Mouse (Mus musculus): ENCODE data around the gene Iqschfp.

The Iqschfp gene

GRCm38 (mm10) chr3:68421849-68422248 lies 529.8 kb downstream of the Iqschfp start:
- in situ Hi-C loops (cut with MseI, MboI), result no loop called here

DNA sequence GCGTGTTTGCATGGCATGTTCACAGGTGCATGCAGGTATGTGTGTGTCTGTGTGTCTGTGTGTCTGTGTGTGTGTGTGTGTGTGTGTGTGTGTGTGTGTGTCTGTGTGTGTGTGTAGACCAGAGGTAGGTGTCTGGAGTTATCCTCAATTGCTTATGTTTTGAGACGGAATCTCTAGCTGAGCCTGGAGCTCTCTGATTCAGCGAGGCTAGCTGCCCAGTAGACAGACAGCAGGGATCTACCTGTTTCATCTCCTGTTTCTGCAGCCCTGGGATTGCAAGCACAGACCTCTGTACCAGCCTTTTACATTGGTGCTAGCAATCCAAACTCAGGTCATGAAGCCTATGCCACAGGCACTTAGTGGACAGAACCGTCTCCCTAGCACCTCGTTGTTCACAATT lies 536.0 kb downstream of the Iqschfp start:
- in situ Hi-C loops (cut with MseI, MboI), result no loop called here

- in situ Hi-C loops (cut with MseI, MboI), result no loop called here
Measured at GRCm38 (mm10) chr3:68434435-68434834, 542.4 kb downstream of the Iqschfp start.

DNA sequence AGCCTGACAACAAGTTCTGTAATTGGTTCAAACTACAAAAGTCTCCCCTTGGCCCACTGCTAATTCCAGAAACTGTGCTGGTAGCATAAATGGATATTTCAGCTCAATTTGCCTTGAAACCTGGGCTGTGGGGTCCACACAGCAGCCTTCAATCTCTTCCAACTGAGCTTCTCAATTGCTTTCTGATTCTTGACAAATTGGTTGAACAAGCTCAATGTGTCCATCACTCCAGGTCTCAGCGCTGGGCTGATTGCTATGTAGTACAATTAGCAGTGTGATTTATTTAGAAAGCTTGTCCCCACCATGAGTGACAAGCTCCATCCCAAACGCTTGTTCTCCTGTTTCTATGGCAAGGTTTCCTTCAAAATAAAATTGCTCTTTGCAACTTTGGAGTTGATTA lies 542.9 kb downstream of the Iqschfp start:
- in situ Hi-C loops (cut with MseI, MboI), result no loop called here

GRCm38 (mm10) chr3:68448480-68448879 lies 556.4 kb downstream of the Iqschfp start:
- in situ Hi-C loops (cut with MseI, MboI), result no loop called here

GRCm38 (mm10) chr3:68451634-68452033 lies 559.6 kb downstream of the Iqschfp start:
- in situ Hi-C loops (cut with MseI, MboI), result no loop called here

- in situ Hi-C loops (cut with MseI, MboI), result no loop called here
Measured at GRCm38 (mm10) chr3:68453266-68453665, 561.2 kb downstream of the Iqschfp start.

DNA sequence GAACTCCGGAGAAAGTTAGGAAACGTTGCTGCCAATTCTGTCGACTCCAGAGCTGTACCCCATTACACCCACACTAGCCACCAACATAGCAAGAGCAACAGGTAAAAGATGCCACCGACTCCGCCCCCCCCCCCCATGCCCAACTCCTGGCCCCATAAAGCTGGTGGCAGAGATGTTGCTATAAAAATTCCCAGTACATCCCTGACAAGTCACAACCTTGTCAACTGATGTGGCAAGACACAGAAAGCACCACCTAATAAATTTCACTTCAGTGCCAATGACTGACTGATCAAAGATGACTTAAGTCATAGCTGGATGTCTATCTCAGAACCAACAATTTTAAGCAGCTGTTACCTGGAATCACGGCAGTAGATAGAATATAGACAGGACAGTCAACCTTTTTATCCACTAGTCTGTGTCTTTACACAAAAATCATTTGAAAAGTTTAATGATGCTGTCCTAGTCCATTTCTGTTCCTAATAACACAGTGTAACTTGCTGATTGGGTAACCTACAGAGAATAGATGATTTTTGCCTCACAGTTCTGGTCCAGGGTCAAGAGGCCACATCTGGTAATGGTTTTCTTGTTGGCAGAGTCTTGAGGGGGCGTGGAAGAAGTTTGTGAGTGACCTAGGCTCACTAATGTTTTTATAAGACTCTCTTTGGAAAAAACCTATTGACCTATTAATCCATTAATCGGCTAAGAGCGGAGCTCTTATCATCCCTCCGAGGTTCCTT lies 561.9 kb downstream of the Iqschfp start:
- in situ Hi-C loops (cut with MseI, MboI), result no loop called here

DNA sequence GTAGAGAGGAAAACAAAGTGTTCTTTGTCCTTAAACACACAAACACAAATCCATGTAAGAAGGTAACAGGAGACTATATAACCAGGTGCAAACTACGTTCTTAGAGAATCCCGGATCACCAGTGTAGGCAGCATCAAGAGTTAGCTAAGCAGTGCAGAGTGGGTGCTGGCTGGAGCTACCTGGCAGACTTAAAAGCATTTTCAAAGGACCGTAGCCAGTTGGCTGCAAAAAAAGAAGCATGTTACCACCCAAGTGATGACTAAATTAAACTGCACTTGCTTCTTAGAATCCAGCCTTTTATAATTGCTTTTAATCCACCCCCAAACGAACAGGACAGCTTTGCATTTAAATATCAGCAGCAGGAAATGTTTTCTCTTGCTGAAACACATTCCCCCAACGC lies 574.6 kb downstream of the Iqschfp start:
- in situ Hi-C loops (cut with MseI, MboI), result no loop called here

- in situ Hi-C loops (cut with MseI, MboI), result no loop called here
Measured at GRCm38 (mm10) chr3:68467941-68468687, 576.1 kb downstream of the Iqschfp start.

GRCm38 (mm10) chr3:68469643-68470042 lies 577.6 kb downstream of the Iqschfp start:
- in situ Hi-C loops (cut with MseI, MboI), result no loop called here

DNA sequence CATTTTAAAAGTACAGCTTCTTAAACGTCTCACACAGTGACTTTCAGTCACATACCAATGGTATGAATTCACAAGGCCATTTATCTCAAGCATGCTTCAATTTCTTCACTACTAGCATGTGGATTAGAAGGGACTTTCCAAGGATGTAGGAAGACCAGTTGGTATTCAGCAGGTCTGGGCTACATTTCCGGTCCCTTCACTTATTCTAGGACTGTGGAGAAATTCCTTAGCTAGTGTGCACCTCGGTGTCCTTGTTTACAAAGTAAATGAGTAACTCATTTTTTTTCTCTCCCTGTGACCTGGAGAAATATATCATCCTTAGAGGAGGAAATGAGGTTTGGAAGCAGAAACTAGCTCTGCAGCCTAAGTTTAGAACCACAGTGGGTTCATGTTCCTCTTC lies 578.0 kb downstream of the Iqschfp start:
- in situ Hi-C loops (cut with MseI, MboI), result no loop called here

DNA sequence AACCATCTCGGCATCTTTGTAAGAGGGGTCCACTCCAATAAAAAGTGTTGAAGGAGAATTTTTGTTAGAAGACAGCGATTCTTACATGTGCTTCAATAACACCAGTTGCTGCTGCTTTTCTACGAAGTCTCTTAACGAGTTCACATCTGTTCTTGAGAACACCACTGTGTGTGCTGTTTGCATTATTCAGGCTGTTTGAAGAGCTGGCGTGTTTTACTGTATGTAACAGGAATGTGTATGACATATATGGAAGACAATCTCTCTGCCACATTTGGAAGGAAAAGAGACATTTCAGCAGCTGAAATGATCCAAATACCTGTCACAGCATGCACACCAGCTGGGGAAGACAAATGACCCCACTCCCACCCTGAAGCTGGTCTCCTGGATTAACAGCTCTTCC lies 578.6 kb downstream of the Iqschfp start:
- in situ Hi-C loops (cut with MseI, MboI), result no loop called here

GRCm38 (mm10) chr3:68476336-68476735 lies 584.3 kb downstream of the Iqschfp start:
- in situ Hi-C loops (cut with MseI, MboI), result no loop called here

GRCm38 (mm10) chr3:68477478-68477877 lies 585.4 kb downstream of the Iqschfp start:
- in situ Hi-C loops (cut with MseI, MboI), result no loop called here

DNA sequence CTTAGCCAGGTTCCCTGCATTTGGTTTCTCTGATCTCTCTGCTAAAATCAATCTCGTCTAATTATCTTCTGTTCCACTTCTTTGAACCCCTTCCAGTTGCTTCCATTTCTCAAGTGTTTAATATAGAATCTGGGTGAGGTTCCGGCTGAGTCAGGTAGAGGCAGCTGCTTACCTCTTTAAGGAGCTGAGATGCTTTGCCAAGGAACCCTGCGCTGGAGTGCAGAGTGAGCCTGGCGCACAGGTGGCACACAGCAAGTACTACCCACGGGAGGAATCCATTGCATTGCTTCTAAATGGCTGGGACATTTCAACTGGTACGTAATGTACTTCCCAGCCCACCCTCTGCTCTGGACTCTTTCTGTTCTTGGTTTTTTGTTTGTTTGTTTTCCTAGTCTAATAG lies 587.2 kb downstream of the Iqschfp start:
- in situ Hi-C loops (cut with MseI, MboI), result no loop called here

DNA sequence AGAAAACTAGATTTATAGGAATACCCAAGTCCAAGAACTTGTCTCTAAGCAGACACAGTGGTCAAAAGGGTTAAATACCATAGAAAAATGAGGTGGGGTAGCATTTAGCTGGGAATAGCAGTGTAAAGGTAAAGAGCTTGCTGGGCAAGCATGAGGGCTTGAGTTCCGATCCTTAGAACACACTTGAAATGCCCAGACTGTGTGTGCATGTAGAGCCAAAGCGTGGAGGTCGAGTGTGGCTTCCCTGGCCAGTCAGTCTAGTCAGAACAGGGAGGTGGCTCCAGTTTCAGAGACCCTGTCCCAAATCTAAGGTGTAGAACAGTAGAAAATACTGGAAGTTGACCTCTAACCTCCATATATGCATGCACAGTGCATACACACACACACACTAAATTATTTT lies 591.5 kb downstream of the Iqschfp start:
- in situ Hi-C loops (cut with MseI, MboI), result no loop called here

DNA sequence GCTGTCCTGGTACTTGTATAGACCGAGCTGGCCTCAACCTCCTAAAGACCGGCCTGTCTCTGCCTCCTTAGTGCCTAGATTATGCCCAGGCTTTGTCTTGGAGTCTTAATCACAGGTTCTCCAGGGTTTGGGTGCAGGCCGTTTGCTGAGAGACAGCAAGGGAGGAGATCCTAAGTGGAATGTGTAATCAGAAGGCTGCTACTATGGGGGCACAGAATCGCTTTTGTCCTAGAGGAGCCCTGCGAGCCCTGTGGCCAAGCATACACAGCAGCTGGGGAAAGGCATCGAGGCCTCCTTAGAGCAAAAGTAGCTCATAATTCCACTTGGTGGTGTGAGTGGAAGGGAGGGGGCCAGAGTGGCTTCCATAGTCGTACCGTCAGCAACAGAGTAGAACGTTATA lies 592.0 kb downstream of the Iqschfp start:
- in situ Hi-C loops (cut with MseI, MboI), result no loop called here

GRCm38 (mm10) chr3:68484561-68484960 lies 592.5 kb downstream of the Iqschfp start:
- in situ Hi-C loops (cut with MseI, MboI), result no loop called here

GRCm38 (mm10) chr3:68487621-68488020 lies 595.6 kb downstream of the Iqschfp start:
- in situ Hi-C loops (cut with MseI, MboI), result no loop called here

GRCm38 (mm10) chr3:68488316-68488715 lies 596.3 kb downstream of the Iqschfp start:
- in situ Hi-C loops (cut with MseI, MboI), result no loop called here

DNA sequence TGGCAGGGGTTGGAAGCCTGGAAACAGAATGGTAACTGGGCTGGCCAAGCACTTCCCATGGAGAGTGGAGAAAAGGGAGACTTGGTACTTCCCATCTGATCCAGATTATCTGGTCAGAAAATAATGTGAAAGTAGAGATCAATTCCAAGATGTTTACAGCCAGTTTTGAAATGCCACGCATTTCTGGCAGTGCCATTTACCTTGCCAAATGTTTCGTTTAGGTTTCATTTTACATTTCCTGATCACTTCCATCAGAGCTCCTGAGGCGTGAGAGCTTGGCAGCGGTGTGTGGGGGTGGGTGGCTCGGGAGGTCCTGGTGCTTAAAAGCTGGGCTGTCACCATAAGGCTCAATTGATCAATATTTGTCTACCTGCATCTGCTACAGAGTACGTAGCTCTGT lies 599.5 kb downstream of the Iqschfp start:
- in situ Hi-C loops (cut with MseI, MboI), result no loop called here

DNA sequence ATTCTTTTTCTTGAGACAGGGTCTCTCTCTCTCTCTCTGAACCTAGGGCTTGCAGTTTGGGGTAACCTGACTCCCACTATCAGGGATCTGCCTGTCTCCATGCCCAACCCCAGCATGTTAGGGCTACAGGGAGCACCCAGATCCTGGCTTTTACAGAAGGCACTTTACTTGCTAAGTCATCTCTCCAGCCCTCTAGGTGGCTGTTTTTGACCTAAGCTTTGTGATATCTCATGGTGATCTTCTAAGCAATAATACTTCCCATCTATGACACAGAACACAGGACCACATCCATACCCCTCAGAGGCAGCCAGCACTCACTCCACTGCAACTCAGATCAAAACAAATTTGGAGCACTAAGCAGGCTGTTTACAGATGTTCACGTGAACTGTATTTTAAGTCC lies 600.0 kb downstream of the Iqschfp start:
- in situ Hi-C loops (cut with MseI, MboI), result no loop called here
